Mouse (Mus musculus) thymus, adult 2 months (tissue): ENCODE results near the gene Dnajc19. TPM values are rescaled to one million over a fixed set of nuclear protein-coding genes. Genes with fewer than 3 reads are reported as not detected.

ENCODE experiments used
- DNase-seq: peaks from one replicate; pipeline ENCODE4 v3.0.0; 2021
- H3K27ac ChIP-seq: fragments of 200-500 bp; 2 replicates; pipeline ENCODE4 v1.5.1; 2012; ENCODE audit warnings: low read length, control low read depth; ENCODE audit not compliant: control insufficient read depth, insufficient read depth
- H3K27me3 ChIP-seq: fragments of 200-500 bp; 2 replicates; pipeline ENCODE4 v1.6.1; 2012; ENCODE audit warnings: mild to moderate bottlenecking, low read length, moderate library complexity, mixed read lengths; ENCODE audit not compliant: control insufficient read depth, insufficient read depth
- H3K36me3 ChIP-seq: fragments of 200-500 bp; 2 replicates; pipeline ENCODE4 v1.6.1; 2012; ENCODE audit warnings: mild to moderate bottlenecking, low read length, moderate library complexity; ENCODE audit not compliant: control insufficient read depth, insufficient read depth
- H3K4me1 ChIP-seq: fragments of 200-500 bp; replicated peaks from 2 replicates; pipeline ENCODE4 v1.6.1; 2012; ENCODE audit warnings: low read length; ENCODE audit not compliant: control insufficient read depth, insufficient read depth
- H3K4me3 ChIP-seq: fragments of 200-500 bp; 2 replicates; pipeline ENCODE4 v1.5.1; 2012; ENCODE audit warnings: mild to moderate bottlenecking, low read length, control low read depth, moderate library complexity; ENCODE audit not compliant: control insufficient read depth, insufficient read depth
- CTCF ChIP-seq: fragments of 200-500 bp; IDR thresholded peaks from 2 replicates; pipeline ENCODE4 v1.5.1; 2012; ENCODE audit warnings: mild to moderate bottlenecking, control low read depth, low read length, moderate library complexity, borderline replicate concordance; ENCODE audit not compliant: control insufficient read depth, poor library complexity, insufficient read depth; ENCODE audit errors: extremely low read depth
- POLR2A ChIP-seq: fragments of 200-500 bp; IDR thresholded peaks from 2 replicates; pipeline ENCODE4 v1.6.1; 2012; ENCODE audit warnings: mild to moderate bottlenecking, low read length, control low read depth, moderate library complexity; ENCODE audit not compliant: control insufficient read depth, poor library complexity, insufficient read depth; ENCODE audit errors: extremely low read depth
- WGBS: fragments of 180-500 bp; shearing (Covaris S2); methylation state at CpG from one replicate; pipeline ENCODE4 v1.1.7; 2018; 5-methylcytosine and 5-hydroxymethylcytosine counted together
- polyA plus RNA-seq: library from polyadenylated mRNA; depleted of rRNA; stranded (reverse); fragments of >200 nt; gene quantifications from 2 replicates; pipeline ENCODE4 v1.2.3, GENCODE M21; 2012

Dnajc19 gene
- polyA plus RNA-seq, 1 experiment: 78.0 TPM

- H3K4me3 ChIP-seq: no peak overlapping the region
- DNase-seq: no peak
- TF ChIP-seq CTCF: no peak
- no peaks in the 10 kb centered on the region for H3K4me1 ChIP-seq
- no peaks in the 10 kb centered on the region for H3K27me3 ChIP-seq
- 80% methylated on average over 11 of the region's 11 CpGs for WGBS
- no peak overlapping the region for H3K27ac ChIP-seq
- H3K36me3 ChIP-seq: no peaks in the 10 kb centered on the region
Observed at GRCm38 (mm10) chr3:34111941-34112685, 31.0 kb upstream of the Dnajc19 start.

DNA sequence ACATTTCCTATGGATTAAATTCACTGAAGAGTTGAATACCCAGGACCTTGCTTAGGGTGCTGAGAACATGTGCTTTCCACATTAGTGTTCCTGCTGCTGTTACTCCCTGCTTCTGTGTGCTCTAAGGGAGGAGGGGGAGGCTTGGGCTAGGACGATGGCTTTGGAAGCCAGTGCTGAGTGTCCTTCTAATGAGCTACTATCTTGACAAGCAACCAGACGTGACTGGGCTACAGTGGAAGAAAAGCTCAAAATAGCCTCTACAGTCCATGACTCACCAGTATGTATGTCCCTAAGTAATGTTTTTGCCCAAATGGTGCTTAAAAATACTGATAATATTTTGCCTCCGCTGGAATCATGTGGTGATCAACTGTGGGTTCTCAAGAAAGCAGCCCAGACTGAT, 26.5 kb upstream of the Dnajc19 start:
- H3K36me3 ChIP-seq: no peaks in the 10 kb centered on the region
- 82% methylated on average over 3 of the region's 3 CpGs for WGBS
- no peak overlapping the region for H3K27ac ChIP-seq
- no peak for DNase-seq
- H3K4me3 ChIP-seq: no peak overlapping the region
- TF ChIP-seq CTCF (no peak), POLR2A (no peak)
- H3K27me3 ChIP-seq: no peaks in the 10 kb centered on the region; the same call in 1 of the 2 replicates
- no peaks in the 10 kb centered on the region for H3K4me1 ChIP-seq

- WGBS: 22% methylated on average over 9 of the region's 9 CpGs
- DNase-seq: no peak
- Histone ChIP-seq H3K27ac (no peak overlapping the region), H3K4me3 (no peak overlapping the region), H3K4me1 (no peaks in the 10 kb centered on the region), H3K36me3 (no peaks in the 10 kb centered on the region), H3K27me3 (no peaks in the 10 kb centered on the region; the same call in 1 of the 2 replicates)
- TF ChIP-seq CTCF (no peak), POLR2A (no peak)
Observed at GRCm38 (mm10) chr3:34106421-34106820, 25.3 kb upstream of the Dnajc19 start.

DNA sequence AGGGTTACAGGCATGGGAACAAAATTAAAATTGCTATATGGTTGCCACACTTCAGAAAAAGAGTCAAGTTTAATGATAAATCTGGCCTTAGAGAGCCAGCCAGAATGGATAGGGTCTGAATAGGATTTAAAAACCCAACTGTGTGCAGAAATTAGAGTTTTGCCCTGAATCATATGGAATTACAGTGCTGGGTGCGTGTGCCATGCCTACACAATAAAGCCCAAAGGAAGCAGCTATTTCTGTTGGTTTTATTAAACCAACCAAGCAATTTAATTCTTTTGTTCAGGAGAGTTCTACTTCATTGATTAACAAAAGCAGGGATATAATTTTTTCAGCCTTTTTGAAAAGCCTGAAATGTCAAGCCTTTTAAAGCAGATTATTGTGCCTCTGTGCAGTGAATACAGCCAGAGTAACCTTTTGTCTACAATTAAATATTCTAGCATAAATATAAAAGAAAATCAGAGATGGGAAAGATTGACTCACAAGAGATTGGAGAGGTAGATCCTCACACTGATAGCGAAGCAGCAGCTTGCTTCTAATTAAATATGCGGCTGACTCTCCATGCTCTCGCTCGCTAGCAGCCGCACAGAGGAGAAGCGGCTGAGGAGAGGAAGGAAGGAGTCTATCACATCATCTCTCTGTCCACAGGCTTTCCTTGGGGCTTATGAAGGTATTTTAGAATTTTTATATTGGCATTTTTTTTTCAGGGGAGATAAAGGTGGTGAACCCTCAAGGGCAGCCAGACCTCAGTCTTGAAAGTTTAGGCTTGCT, 23.0 kb upstream of the Dnajc19 start:
- no peak overlapping the region for H3K4me3 ChIP-seq
- 55% methylated on average over 7 of the region's 7 CpGs for WGBS
- no peak for TF ChIP-seq CTCF
- no peak overlapping the region for H3K27ac ChIP-seq
- DNase-seq: no peak
- H3K36me3 ChIP-seq: no peaks in the 10 kb centered on the region
- no peaks in the 10 kb centered on the region; the same call in 1 of the 2 replicates for H3K27me3 ChIP-seq
- no peaks in the 10 kb centered on the region for H3K4me1 ChIP-seq

DNA sequence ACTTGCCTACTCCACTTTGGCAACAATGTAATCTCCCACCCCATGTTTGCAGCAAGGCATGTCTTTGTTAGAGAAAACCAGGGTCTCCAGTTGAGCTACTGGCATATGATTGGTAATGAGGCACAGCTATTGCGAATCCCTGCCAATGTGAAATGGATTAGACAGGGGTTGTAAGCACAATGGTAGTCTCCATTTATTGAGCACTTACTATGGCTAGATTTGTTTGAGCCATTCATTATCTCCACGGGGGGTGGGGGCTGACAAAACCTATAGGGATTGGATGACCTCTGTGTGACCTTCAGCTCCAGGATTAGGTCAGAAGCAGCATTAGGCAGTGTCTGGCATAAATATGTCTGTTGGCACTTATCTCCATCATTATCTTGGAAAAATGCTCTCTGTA, 21.8 kb upstream of the Dnajc19 start:
- H3K27ac ChIP-seq: no peak overlapping the region
- no peaks in the 10 kb centered on the region for H3K36me3 ChIP-seq
- no peak for DNase-seq
- H3K27me3 ChIP-seq: no peaks in the 10 kb centered on the region; the same call in 1 of the 2 replicates
- no peak for TF ChIP-seq POLR2A
- no peak for TF ChIP-seq CTCF
- no peaks in the 10 kb centered on the region for H3K4me1 ChIP-seq
- no peak overlapping the region for H3K4me3 ChIP-seq
- WGBS: 77% methylated on average over 2 of the region's 2 CpGs

DNA sequence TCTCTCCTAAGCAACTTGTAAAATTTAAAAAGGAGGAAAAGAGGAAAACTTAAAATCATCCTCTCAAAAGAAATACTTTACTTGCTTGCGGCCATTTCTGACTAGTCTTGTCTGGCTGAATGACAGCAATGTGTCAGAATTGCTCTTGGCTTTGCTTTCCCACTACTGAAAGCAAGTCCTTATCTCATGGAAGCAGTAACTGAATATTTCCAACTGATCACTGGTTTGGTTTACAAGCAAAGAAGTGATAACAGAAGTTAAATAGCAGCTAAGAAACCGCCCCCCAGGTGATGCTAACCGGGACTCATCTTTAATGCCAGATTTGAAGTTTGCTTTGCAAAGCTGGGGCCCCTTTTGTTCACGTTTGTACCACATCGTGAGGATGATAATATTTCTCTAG, 2.5 kb upstream of the Dnajc19 start:
- Histone ChIP-seq H3K4me3 (no peak overlapping the region), H3K36me3 (no peaks in the 10 kb centered on the region), H3K4me1 (peaks cover 6% of the 10 kb centered on the region), H3K27me3 (no peaks in the 10 kb centered on the region), H3K27ac (no peak overlapping the region)
- TF ChIP-seq CTCF (no peak), POLR2A (no peak)
- no peak for DNase-seq
- WGBS: 85% methylated on average over 5 of the region's 5 CpGs
